Mouse (Mus musculus) lung, postnatal 0 days (tissue): ENCODE measurements around the gene Padi2. TPM values are rescaled to one million over a fixed set of nuclear protein-coding genes. Genes with fewer than 3 reads are reported as not detected.
A peak's percentile ranks its signal among the peaks of the same experiment; 100 is the strongest.

Source experiments
- ATAC-seq: fragments of 200-750 bp; cut with Nextera tagmentation; 2 replicates; pipeline ENCODE4 v1.8.0; 2017; ENCODE audit warnings: moderate library complexity
- DNase-seq: peaks from one replicate; pipeline ENCODE4 v3.0.0-alpha.2; 2016; ENCODE audit warnings: low spot score
- H3K27ac ChIP-seq: fragments of 300-500 bp; sonication (generic); 2 replicates; pipeline ENCODE4 v1.5.1; 2014; ENCODE audit warnings: antibody characterized with exemption, mild to moderate bottlenecking, low read length, mixed read lengths
- H3K27me3 ChIP-seq: fragments of 300-500 bp; sonication (generic); replicated peaks from 2 replicates; pipeline ENCODE4 v1.6.1; 2014; ENCODE audit warnings: low read length, mixed read lengths; ENCODE audit not compliant: insufficient read depth
- H3K36me3 ChIP-seq: fragments of 300-500 bp; sonication (generic); 2 replicates; pipeline ENCODE4 v1.6.1; 2014; ENCODE audit warnings: low read length, mixed read lengths; ENCODE audit not compliant: insufficient read depth
- H3K4me1 ChIP-seq: fragments of 300-500 bp; sonication (generic); 2 replicates; pipeline ENCODE4 v1.6.1; 2014; ENCODE audit warnings: antibody characterized with exemption, low read depth, low read length, mixed read lengths; ENCODE audit not compliant: insufficient read depth
- H3K4me2 ChIP-seq: fragments of 300-500 bp; sonication (generic); replicated peaks from 2 replicates; pipeline ENCODE4 v1.6.1; 2014; ENCODE audit warnings: low read depth, mild to moderate bottlenecking, low read length, moderate library complexity, mixed read lengths
- H3K4me3 ChIP-seq: fragments of 300-500 bp; sonication (generic); 2 replicates; pipeline ENCODE4 v1.5.1; 2014; ENCODE audit warnings: low read depth, low read length
- H3K9ac ChIP-seq: fragments of 300-500 bp; sonication (generic); replicated peaks from 2 replicates; pipeline ENCODE4 v1.6.1; 2014; ENCODE audit warnings: low read depth, mild to moderate bottlenecking
- H3K9me3 ChIP-seq: fragments of 300-500 bp; sonication (generic); 2 replicates; pipeline ENCODE4 v1.6.1; 2016; ENCODE audit warnings: low read length, mixed read lengths
- CTCF ChIP-seq: IDR thresholded peaks from 2 replicates; pipeline ENCODE4 v1.5.1; 2016; ENCODE audit warnings: antibody characterized with exemption, mild to moderate bottlenecking
- EP300 ChIP-seq: IDR thresholded peaks from 2 replicates; pipeline ENCODE4 v1.6.1; 2016; ENCODE audit warnings: antibody characterized with exemption, mild to moderate bottlenecking, control low read depth
- WGBS: fragments of 180-500 bp; shearing (Covaris S2); extraction: QIAGEN DNeasy Blood & Tissue Kit; methylation state at CpG from one replicate; pipeline ENCODE4 v1.1.7; 2014; 5-methylcytosine and 5-hydroxymethylcytosine counted together
- polyA plus RNA-seq: library from polyadenylated mRNA; unstranded; fragments of >200 nt; fragmentation: Nextera tagmentation; extraction: Ambion mirVana; gene quantifications from 2 replicates; pipeline ENCODE4 v1.2.1, GENCODE M21; 2015

Gene Padi2
- 0.63 and 0.94 TPM in 2 replicates for polyA plus RNA-seq

DNA sequence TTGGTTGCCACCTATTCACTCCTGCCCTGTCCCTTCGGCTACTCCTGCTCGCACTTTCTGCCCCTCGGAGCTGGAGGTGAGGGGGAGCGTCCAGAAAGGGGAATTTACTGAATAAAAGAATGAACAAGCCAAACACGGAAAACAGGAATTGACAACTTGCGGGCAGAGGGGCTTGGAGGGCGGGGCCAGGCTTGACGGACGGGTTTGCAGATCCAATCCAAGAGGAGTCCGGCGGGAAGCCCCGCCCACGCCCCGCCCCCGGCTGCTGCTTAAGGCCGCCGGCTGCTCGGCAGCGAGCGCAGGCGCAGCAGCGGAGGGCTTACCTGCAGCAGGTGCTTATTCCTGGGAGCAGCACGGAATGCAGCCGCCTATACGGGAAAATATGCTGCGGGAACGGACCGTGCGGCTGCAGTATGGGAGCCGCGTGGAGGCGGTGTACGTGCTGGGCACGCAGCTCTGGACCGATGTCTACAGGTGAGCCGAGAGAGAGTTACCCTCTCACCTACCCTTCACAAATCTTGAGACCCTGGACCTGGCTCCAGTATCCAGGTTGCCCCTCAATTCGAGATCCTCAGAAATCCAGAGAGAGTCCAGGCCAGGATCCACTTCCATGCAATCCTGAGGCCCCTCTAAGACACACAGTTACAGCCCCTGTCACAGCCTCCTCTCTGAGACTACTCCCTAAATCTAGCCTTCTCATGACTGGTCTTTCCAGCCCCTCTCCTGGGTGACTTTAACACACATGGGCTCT, at the start of gene Padi2:
Gene Padi2 (plus strand): TSS at position 269 of the 751 bp plus-strand sequence.
- H3K4me1 ChIP-seq: no peaks in the 10 kb centered on the region
- ATAC-seq: peak; percentile 84
- WGBS: 2% methylated on average over 35 of the region's 37 CpGs

DNA sequence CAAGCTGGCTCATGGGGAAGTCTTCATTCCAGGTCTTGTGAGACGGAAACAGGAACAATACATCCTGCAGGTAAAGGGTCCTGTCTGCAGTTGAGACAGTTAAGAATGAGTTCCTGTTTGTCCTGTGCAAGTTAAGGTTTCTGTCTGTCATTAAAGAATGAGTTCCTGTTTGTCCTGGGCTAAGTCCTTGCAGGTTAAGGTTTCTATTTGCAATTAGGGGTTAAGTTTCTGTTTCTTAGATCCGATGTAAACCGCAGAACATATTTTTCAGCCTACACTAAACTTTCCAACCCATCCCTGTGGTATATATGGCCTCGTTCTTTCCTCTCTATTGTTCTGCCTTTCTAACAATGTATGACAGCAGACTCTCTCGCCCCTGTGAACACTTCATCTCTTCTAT, 49.1 kb upstream of the Padi2 start:
- Histone ChIP-seq H3K27me3 (no peaks in the 10 kb centered on the region), H3K9me3 (no peaks in the 10 kb centered on the region), H3K9ac (no peak overlapping the region), H3K4me1 (no peaks in the 10 kb centered on the region), H3K36me3 (no peaks in the 10 kb centered on the region), H3K4me3 (no peak overlapping the region), H3K27ac (no peak overlapping the region), H3K4me2 (no peak overlapping the region)
- DNase-seq (no peak), ATAC-seq (no peak)
- 63% methylated on average over 5 of the region's 5 CpGs for WGBS
- TF ChIP-seq EP300 (no peak), CTCF (no peak)

More for the DNA sequence above, at the start of gene Padi2:
- TF ChIP-seq CTCF (no peak), EP300 (no peak)
- H3K9ac ChIP-seq: no peak within 1 kb of the TSS
- H3K9me3 ChIP-seq: no peaks in the 10 kb centered on the region
- peak within 1 kb of the TSS; percentile 55 for H3K4me2 ChIP-seq
- H3K27ac ChIP-seq: no peak within 1 kb of the TSS
- no peaks in the 10 kb centered on the region for H3K36me3 ChIP-seq
- peak within 1 kb of the TSS; percentile 24 for H3K4me3 ChIP-seq
- H3K27me3 ChIP-seq: 0 out of 2 replicates have a peak, but pooled peaks cover 9% of the 10 kb centered on the region
- DNase-seq: peak; percentile 85

DNA sequence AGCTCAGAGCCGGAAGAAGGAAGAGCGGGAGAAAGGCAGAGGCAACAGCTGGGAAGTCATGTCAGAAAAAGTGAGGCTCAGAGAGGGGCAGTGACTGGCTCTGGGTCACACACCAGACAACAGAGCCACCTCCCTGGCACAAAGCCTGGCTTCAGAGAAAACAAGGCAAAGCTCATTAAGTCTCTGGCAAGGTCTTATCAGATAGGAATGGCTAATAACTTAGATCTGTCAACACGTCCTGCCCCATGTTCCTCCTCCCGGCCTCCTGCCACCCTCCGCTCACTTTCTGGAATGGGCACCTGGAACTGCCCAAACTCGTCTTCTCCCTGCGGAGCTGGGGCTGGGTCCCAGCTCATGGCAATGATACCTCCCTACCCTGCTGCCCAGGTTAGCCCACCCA, 48.3 kb upstream of the Padi2 start:
- H3K9me3 ChIP-seq: no peaks in the 10 kb centered on the region
- no peak for DNase-seq
- no peak overlapping the region for H3K4me3 ChIP-seq
- WGBS: 54% methylated on average over 7 of the region's 7 CpGs
- no peak overlapping the region for H3K4me2 ChIP-seq
- H3K36me3 ChIP-seq: no peaks in the 10 kb centered on the region
- H3K27ac ChIP-seq: no peak overlapping the region
- ATAC-seq: no peak
- H3K4me1 ChIP-seq: no peaks in the 10 kb centered on the region
- no peak overlapping the region for H3K9ac ChIP-seq
- no peaks in the 10 kb centered on the region for H3K27me3 ChIP-seq
- TF ChIP-seq CTCF: no peak
- TF ChIP-seq EP300: no peak

DNA sequence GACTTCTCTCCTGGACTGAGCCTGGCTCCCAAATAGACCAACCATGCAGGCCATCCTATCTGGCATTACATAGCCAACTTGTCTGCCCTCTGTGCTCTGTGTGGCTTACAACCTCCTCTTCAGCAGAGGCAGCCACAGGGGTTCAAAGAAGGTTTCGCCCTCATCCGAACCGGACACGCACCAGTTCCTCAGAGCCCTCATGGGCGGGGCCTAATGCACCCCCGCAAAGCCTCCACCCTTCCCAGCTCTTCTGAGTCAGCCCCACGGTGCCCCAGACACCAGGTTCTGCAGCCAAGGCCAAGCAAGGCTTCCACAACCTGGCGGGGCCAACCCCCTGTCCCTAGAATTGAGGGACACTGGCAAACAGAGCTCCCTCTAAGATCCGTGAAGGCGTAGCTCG, 46.9 kb upstream of the Padi2 start:
- H3K4me3 ChIP-seq: no peak overlapping the region
- DNase-seq (no peak), ATAC-seq (no peak)
- no peak overlapping the region for H3K4me2 ChIP-seq
- H3K36me3 ChIP-seq: no peaks in the 10 kb centered on the region
- no peak overlapping the region for H3K27ac ChIP-seq
- no peak overlapping the region for H3K9ac ChIP-seq
- H3K27me3 ChIP-seq: no peaks in the 10 kb centered on the region
- no peaks in the 10 kb centered on the region for H3K9me3 ChIP-seq
- TF ChIP-seq CTCF (no peak), EP300 (no peak)
- no peaks in the 10 kb centered on the region for H3K4me1 ChIP-seq
- WGBS: 80% methylated on average over 11 of the region's 11 CpGs

DNA sequence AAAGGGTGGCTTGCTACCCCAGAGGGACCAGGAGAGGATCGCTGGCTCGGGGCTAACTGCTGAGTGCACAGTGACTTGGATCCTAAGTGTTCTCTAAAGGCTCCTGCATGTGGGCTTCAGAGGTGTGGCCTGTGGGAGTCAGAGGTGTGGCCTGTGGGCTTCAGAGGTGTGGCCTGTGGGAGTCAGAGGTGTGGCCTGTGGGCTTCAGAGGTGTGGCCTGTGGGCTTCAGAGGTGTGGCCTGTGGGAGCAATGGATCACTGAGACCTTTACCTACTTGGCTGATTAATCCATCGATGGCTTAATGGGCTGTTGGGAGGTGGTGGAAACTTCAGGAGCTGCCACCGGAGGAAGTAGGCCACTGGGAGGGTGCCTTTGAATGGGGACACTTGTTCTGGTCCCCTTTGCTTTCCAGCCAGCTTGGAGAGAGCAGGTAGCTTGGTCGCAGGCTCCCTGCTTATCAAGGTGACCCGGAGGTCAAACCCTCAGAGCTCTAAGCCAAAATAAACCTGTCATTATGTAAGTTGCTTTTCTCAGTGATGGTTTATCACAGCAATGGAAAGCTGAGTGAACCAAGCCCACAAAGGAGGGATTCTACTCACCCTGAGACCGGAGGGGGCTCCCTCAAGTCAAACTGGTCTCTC, 45.9 kb upstream of the Padi2 start:
- Histone ChIP-seq H3K9me3 (no peaks in the 10 kb centered on the region), H3K27me3 (no peaks in the 10 kb centered on the region), H3K27ac (no peak overlapping the region), H3K9ac (no peak overlapping the region), H3K4me3 (no peak overlapping the region), H3K4me1 (no peaks in the 10 kb centered on the region), H3K36me3 (no peaks in the 10 kb centered on the region), H3K4me2 (no peak overlapping the region)
- no peak for TF ChIP-seq EP300
- TF ChIP-seq CTCF: no peak
- ATAC-seq: peak; percentile 49
- WGBS: 36% methylated on average over 7 of the region's 7 CpGs
- DNase-seq: no peak

DNA sequence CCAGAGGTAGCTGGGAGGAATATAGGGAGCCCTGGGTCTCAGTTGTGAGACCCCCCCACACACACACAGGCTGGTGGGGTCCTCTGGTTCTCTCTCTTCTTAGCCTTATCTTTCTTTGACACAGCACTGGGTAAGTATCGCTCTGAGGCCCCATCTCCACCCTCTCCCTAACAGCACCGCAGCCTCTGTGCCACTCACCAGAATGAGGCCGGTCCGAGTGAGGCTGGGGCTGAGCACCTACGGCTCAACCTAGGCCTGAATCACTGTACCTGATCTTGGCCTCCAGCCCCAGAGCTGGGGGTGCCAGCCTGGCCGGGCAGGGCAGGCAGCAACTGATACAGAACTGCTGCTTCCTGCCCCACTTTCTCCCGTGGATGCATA, 45.4 kb upstream of the Padi2 start:
- H3K4me3 ChIP-seq: no peak overlapping the region
- WGBS: 76% methylated on average over 7 of the region's 7 CpGs
- ATAC-seq (no peak), DNase-seq (no peak)
- TF ChIP-seq CTCF (no peak), EP300 (no peak)
- H3K4me1 ChIP-seq: no peaks in the 10 kb centered on the region
- H3K9ac ChIP-seq: no peak overlapping the region
- no peaks in the 10 kb centered on the region for H3K27me3 ChIP-seq
- H3K27ac ChIP-seq: no peak overlapping the region
- H3K9me3 ChIP-seq: no peaks in the 10 kb centered on the region
- no peak overlapping the region for H3K4me2 ChIP-seq
- no peaks in the 10 kb centered on the region for H3K36me3 ChIP-seq
